18 mouse cellular contexts compared by ENCODE assay signal in the genomic region with DNA sequence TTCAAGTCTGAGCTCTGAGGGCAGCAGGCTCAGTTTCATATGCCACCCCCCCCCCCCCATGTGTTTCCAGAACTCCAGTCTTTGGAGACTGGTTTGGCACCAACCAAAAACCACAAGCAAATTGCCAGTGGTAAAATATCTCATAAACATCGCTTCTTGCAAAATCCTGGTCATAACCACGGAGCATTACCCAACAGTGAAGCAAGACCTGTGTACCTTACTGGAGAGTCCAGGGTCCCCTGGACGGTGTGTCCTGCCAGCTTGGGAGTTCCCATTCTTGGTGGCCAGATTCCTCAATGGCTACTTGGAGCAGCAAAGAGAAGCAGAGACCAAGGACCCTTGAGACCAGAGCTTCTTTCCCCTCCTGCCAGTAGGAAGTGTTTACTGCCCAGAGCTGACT.
DNase-seq lines count a peak whose midpoint lies in the region; ATAC-seq and TF ChIP-seq lines count a peak whose summit lies in the region.
"Had no signal": no experiment of that assay in that cellular context is flagged by ENCODE, and none has a peak within 500 bp of the region (broad histone marks: within the 10 kb centered on the region; RNA-seq: fewer than 3 reads in every experiment).

No protein-coding gene starts in this region.

- no peak overlapping the region for H3K4me3 ChIP-seq in gastrocnemius, adult 2 months
- H3K4me3 ChIP-seq in liver, postnatal 0 days (ENCODE audit: low read depth, low read length): no peak overlapping the region
- no peak overlapping the region for H3K4me3 ChIP-seq in liver, embryonic 12.5 days
- H3K4me3 ChIP-seq: limb, embryonic 13.5 days; midbrain, embryonic 13.5 days had no signal

- no peak overlapping the region for H3K9ac ChIP-seq in liver, postnatal 0 days (replicated peaks)
- H3K9ac ChIP-seq in liver, embryonic 12.5 days: no peak overlapping the region
- H3K9ac ChIP-seq: hindbrain, embryonic 14.5 days; limb, embryonic 13.5 days; midbrain, embryonic 13.5 days had no signal

- H3K27ac ChIP-seq in gastrocnemius, adult 2 months: no peak overlapping the region
- no peak overlapping the region for H3K27ac ChIP-seq in liver, postnatal 0 days (ENCODE audit: low read depth)
- no peak overlapping the region for H3K27ac ChIP-seq in liver, embryonic 12.5 days
- H3K27ac ChIP-seq: hindbrain, embryonic 14.5 days; kidney, postnatal 0 days; limb, embryonic 13.5 days; midbrain, embryonic 13.5 days had no signal

- no peak for TF ChIP-seq CTCF in gastrocnemius, adult 2 months (IDR thresholded peaks at IDR 0.05)
- no peak for TF ChIP-seq CTCF in liver, postnatal 0 days (IDR thresholded peaks at IDR 0.05; ENCODE audit: low read depth)

- H3K9me3 ChIP-seq in liver, postnatal 0 days (ENCODE audit: low read length): no peaks in the 10 kb centered on the region
- no peaks in the 10 kb centered on the region for H3K9me3 ChIP-seq in liver, embryonic 12.5 days (replicated peaks)
- H3K9me3 ChIP-seq: limb, embryonic 13.5 days; midbrain, embryonic 13.5 days had no signal

- ATAC-seq in liver, postnatal 0 days: peak; percentile 87
- ATAC-seq in liver, embryonic 12.5 days: no peak
- peak; percentile 44 for ATAC-seq in megakaryocyte progenitor cell, adult 5-6 weeks (replicated peaks; ENCODE audit: poor library complexity)
- ATAC-seq: intestine, postnatal 0 days; midbrain, embryonic 13.5 days had no signal

- H3K36me3 ChIP-seq in liver, postnatal 0 days (replicated peaks; ENCODE audit: insufficient read depth, low read length): no peaks in the 10 kb centered on the region
- no peaks in the 10 kb centered on the region for H3K36me3 ChIP-seq in liver, embryonic 12.5 days
- H3K36me3 ChIP-seq: limb, embryonic 13.5 days; midbrain, embryonic 13.5 days had no signal

- no peaks in the 10 kb centered on the region for H3K27me3 ChIP-seq in liver, postnatal 0 days (ENCODE audit: insufficient read depth, low read length)
- no peaks in the 10 kb centered on the region for H3K27me3 ChIP-seq in liver, embryonic 12.5 days (replicated peaks)
- H3K27me3 ChIP-seq: limb, embryonic 13.5 days; midbrain, embryonic 13.5 days had no signal

- intact Hi-C loops in gastrocnemius, adult 2 months (cut with DNase I): no loop called here

- DNase-seq in gastrocnemius, adult 2 months: peak; percentile 59
- no peak for DNase-seq in gastrocnemius, postnatal 10 days
- peak; percentile 20 for DNase-seq in liver, postnatal 0 days
- DNase-seq in adrenal gland, postnatal 10 days: peak; percentile 70
- DNase-seq in urinary bladder, postnatal 25 days (ENCODE audit: low spot score): no peak
- DNase-seq in ovary, postnatal 14 days (ENCODE audit: low spot score): no peak
- DNase-seq: cerebellum, adult 9-10 months; lung, adult 2 months; right cerebral cortex, adult 18-20 months; spleen, adult 18-20 months; thymus, adult 2 months had no signal

- H3K4me2 ChIP-seq in liver, postnatal 0 days (ENCODE audit: low read depth, low read length): no peak overlapping the region
- H3K4me2 ChIP-seq in liver, embryonic 12.5 days: no peak overlapping the region
- H3K4me2 ChIP-seq: hindbrain, embryonic 14.5 days; limb, embryonic 13.5 days; midbrain, embryonic 13.5 days had no signal

- 59% methylated on average over 3 of the region's 3 CpGs for WGBS in liver, postnatal 0 days (ENCODE audit: insufficient replicate concordance)
- WGBS in liver, embryonic 12.5 days (ENCODE audit: insufficient replicate concordance): 53% methylated on average over 3 of the region's 3 CpGs

- no peaks in the 10 kb centered on the region for H3K4me1 ChIP-seq in liver, postnatal 0 days (ENCODE audit: insufficient read depth)
- no peaks in the 10 kb centered on the region for H3K4me1 ChIP-seq in liver, embryonic 12.5 days
- H3K4me1 ChIP-seq: limb, embryonic 13.5 days; midbrain, embryonic 13.5 days had no signal

- peak; percentile 43; the same call in 1 of the 2 replicates for TF ChIP-seq EP300 in liver, postnatal 0 days (IDR thresholded peaks at IDR 0.05; ENCODE audit: low read depth)

Comparison
In these comparisons a context has a peak if more than half of its experiments do, and no peak if none do; other contexts are left out.
1. DNase-seq: peak in gastrocnemius, adult 2 months (single experiment), liver, postnatal 0 days (single experiment) and adrenal gland, postnatal 10 days (single experiment); none in gastrocnemius, postnatal 10 days (single experiment), urinary bladder, postnatal 25 days (single experiment) and ovary, postnatal 14 days (single experiment).